ENCODE assay signal across 8 mouse cellular contexts in the genomic region with DNA sequence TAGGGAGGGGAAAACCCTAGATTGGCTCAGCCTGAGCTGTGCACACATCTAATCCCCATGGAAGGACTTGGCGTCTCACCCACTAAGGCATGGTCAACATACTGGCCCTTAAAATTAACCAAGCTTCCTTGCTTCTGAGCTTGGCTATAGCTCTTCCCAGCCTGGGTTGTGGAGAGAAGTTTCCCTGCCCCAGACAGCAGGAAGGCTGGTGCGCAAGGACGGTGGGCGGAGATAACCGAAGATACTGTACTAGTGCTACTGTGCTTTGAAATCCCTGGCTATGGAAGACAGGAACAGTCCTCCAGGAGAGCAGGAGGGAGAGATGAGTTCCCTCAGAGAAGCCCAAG. TPM values are rescaled to one million over a fixed set of nuclear protein-coding genes. Genes with fewer than 3 reads are reported as not detected.
A peak's percentile ranks its signal among the peaks of the same experiment; 100 is the strongest.
DNase-seq lines count a peak whose midpoint lies in the region; ATAC-seq and TF ChIP-seq lines count a peak whose summit lies in the region.

No protein-coding gene starts in this region.

- no peak for TF ChIP-seq CTCF in liver, embryonic 14.5 days (IDR thresholded peaks at IDR 0.05; ENCODE audit: low read depth)

- H3K4me1 ChIP-seq in heart, embryonic 11.5 days (ENCODE audit: control insufficient read depth, insufficient read depth, low read length): peaks cover 38% of the 10 kb centered on the region
- peaks cover 6 to 32% of the 10 kb centered on the region in 2 experiments; a peak in 3 of 4 replicates for H3K4me1 ChIP-seq in ES-E14 (ENCODE audit: control insufficient read depth in 2 of 2, insufficient read depth in 2 of 2, low read length in 2 of 2, poor library complexity in 1 of 2)
- H3K4me1 ChIP-seq in forebrain, embryonic 12.5 days: peaks cover 51% of the 10 kb centered on the region
- peaks cover 3 to 13% of the 10 kb centered on the region in 2 experiments; a peak in 2 of 4 replicates for H3K4me1 ChIP-seq in liver, embryonic 14.5 days (replicated peaks; ENCODE audit: control insufficient read depth in 2 of 2, insufficient read depth in 2 of 2, low read length in 1 of 2)

- H3K4me3 ChIP-seq in heart, embryonic 11.5 days (ENCODE audit: low read depth, low read length): peak overlapping the region; percentile 90
- peak overlapping the region; percentile 72 to 96 for H3K4me3 ChIP-seq in ES-E14 (ENCODE audit: insufficient read depth in 1 of 2, low read depth in 1 of 2, low read length in 2 of 2, poor library complexity in 1 of 2, severe bottlenecking in 1 of 2)
- peak overlapping the region; percentile 78 for H3K4me3 ChIP-seq in forebrain, embryonic 12.5 days (replicated peaks)
- peak overlapping the region; percentile 76 to 81; a peak in 3 of 4 replicates for H3K4me3 ChIP-seq in liver, embryonic 14.5 days (ENCODE audit: insufficient read depth in 1 of 2, low read depth in 2 of 2, low read length in 2 of 2)

- no peaks in the 10 kb centered on the region for H3K27me3 ChIP-seq in heart, embryonic 11.5 days (ENCODE audit: control insufficient read depth, insufficient read depth, low read length)
- no peaks in the 10 kb centered on the region for H3K27me3 ChIP-seq in forebrain, embryonic 12.5 days
- no peaks in the 10 kb centered on the region for H3K27me3 ChIP-seq in liver, embryonic 14.5 days (ENCODE audit: control insufficient read depth, insufficient read depth, low read length)

- no peak for DNase-seq in heart, adult 8-10 months (ENCODE audit: low spot score)
- no peak for DNase-seq in ES-E14 (ENCODE audit: low read depth, low spot score)
- no peak for DNase-seq in liver, embryonic 14.5 days (ENCODE audit: low read depth in 3 of 3, low spot score in 3 of 3)
- DNase-seq in spleen, postnatal 10 days (ENCODE audit: low spot score in 2 of 2): no peak
- DNase-seq in left cerebral cortex, adult 9 months (ENCODE audit: low spot score in 2 of 2): no peak
- DNase-seq in left cerebral cortex, adult 18-20 months (ENCODE audit: low spot score in 2 of 2): no peak

- H3K27ac ChIP-seq in heart, embryonic 11.5 days (ENCODE audit: low read depth, low read length): peak overlapping the region; percentile 92
- no peak overlapping the region for H3K27ac ChIP-seq in ES-E14 (ENCODE audit: insufficient read depth, low read depth, low read length, poor library complexity, severe bottlenecking)
- peak overlapping the region; percentile 97 for H3K27ac ChIP-seq in forebrain, embryonic 12.5 days
- H3K27ac ChIP-seq in liver, embryonic 14.5 days: no peak overlapping the region

- no peak for ATAC-seq in heart, embryonic 11.5 days (replicated peaks; ENCODE audit: insufficient number of reproducible peaks, low FRiP score, low TSS enrichment)
- ATAC-seq in forebrain, embryonic 12.5 days (ENCODE audit: low FRiP score): no peak; the same call in 1 of the 2 replicates
- no peak for ATAC-seq in liver, embryonic 14.5 days (ENCODE audit: insufficient read depth)

- H3K4me2 ChIP-seq in heart, embryonic 11.5 days: peak overlapping the region; percentile 85
- peak overlapping the region; percentile 90 for H3K4me2 ChIP-seq in forebrain, embryonic 12.5 days
- H3K4me2 ChIP-seq in liver, embryonic 14.5 days (ENCODE audit: low read depth): peak overlapping the region; percentile 71

- WGBS in heart, embryonic 11.5 days (ENCODE audit: insufficient replicate concordance): 42% methylated on average over 5 of the region's 5 CpGs
- 79% methylated on average over 5 of the region's 5 CpGs for WGBS in forebrain, embryonic 12.5 days
- 68% methylated on average over 5 of the region's 5 CpGs for WGBS in liver, embryonic 14.5 days (ENCODE audit: insufficient replicate concordance)

- no peaks in the 10 kb centered on the region for H3K9me3 ChIP-seq in heart, embryonic 11.5 days (replicated peaks; ENCODE audit: control insufficient read depth, low read length)
- no peaks in the 10 kb centered on the region for H3K9me3 ChIP-seq in ES-E14 (ENCODE audit: control insufficient read depth, insufficient read depth, low read depth, low read length)
- H3K9me3 ChIP-seq in forebrain, embryonic 12.5 days: no peaks in the 10 kb centered on the region
- no peaks in the 10 kb centered on the region for H3K9me3 ChIP-seq in liver, embryonic 14.5 days (ENCODE audit: control insufficient read depth, low read length)

- TF ChIP-seq EP300 in liver, embryonic 14.5 days (IDR thresholded peaks at IDR 0.05; ENCODE audit: low read depth): no peak

- peaks cover 11% of the 10 kb centered on the region for H3K36me3 ChIP-seq in heart, embryonic 11.5 days (ENCODE audit: control insufficient read depth, insufficient read depth, low read length)
- peaks cover 9% of the 10 kb centered on the region for H3K36me3 ChIP-seq in ES-E14 (ENCODE audit: control insufficient read depth, insufficient read depth, low read length, poor library complexity, severe bottlenecking)
- peaks cover 36% of the 10 kb centered on the region for H3K36me3 ChIP-seq in forebrain, embryonic 12.5 days (replicated peaks)
- H3K36me3 ChIP-seq in liver, embryonic 14.5 days (replicated peaks; ENCODE audit: control insufficient read depth, insufficient read depth, low read depth): no peaks in the 10 kb centered on the region

- peak overlapping the region; percentile 89 for H3K9ac ChIP-seq in heart, embryonic 11.5 days (ENCODE audit: low read depth, low read length)
- H3K9ac ChIP-seq in ES-E14 (ENCODE audit: insufficient read depth, low read depth, low read length, poor library complexity, severe bottlenecking): peak overlapping the region; percentile 96
- H3K9ac ChIP-seq in forebrain, embryonic 12.5 days: peak overlapping the region; percentile 97
- H3K9ac ChIP-seq in liver, embryonic 14.5 days (replicated peaks): peak overlapping the region; percentile 80; the same call in 1 of the 2 replicates

- in situ Hi-C loops in ES-E14 (cut with MboI; ENCODE audit: low sequenced_read_pairs in 2 of 2, unreplicated experiment in 2 of 2): no loop called here

TF ChIP-seq in ES-E14, 5 proteins besides CTCF, POLR2A, EP300 and RAD21:
- TF ChIP-seq MAFK (IDR thresholded peaks at IDR 0.05; ENCODE audit: insufficient read depth, low read depth, low read length) (no peak), ZNF384 (IDR thresholded peaks at IDR 0.05; ENCODE audit: low read depth, low read length) (no peak), ZC3H11A (IDR thresholded peaks at IDR 0.05; ENCODE audit: borderline replicate concordance, low read depth, low read length) (no peak), HCFC1 (IDR thresholded peaks at IDR 0.05; ENCODE audit: borderline replicate concordance, insufficient read depth, low read length) (no peak), CHD2 (IDR thresholded peaks at IDR 0.05; ENCODE audit: low read depth, low read length) (no peak)
TF ChIP-seq in ES-E14: peak in this region for 0.

RNA-seq across cellular contexts. Expression of gene Wdr6, which starts 0.8 kb away (rescaled TPM):
- polyA plus RNA-seq in heart, embryonic 11.5 days (2014; fragmentation: Nextera tagmentation; extraction: Ambion mirVana): 48.6 and 60.8 TPM in 2 replicates
- 10 to 100 TPM; 12.9 to 18.1 (median 17.0) TPM for total RNA-seq in heart, adult 8-10 months (2022)
- 56.9 and 78.8 TPM in 2 replicates for total RNA-seq in ES-E14 (2012; rRNA removed)
- 254 and 285 TPM in 2 replicates for polyA plus RNA-seq in forebrain, embryonic 12.5 days (2016; fragmentation: Nextera tagmentation; extraction: Ambion mirVana)
- polyA plus RNA-seq in liver, embryonic 14.5 days (2012; rRNA removed): 8.4 and 9.4 TPM in 2 replicates
- 8.4 and 11.1 TPM in 2 replicates for polyA plus RNA-seq in liver, embryonic 14.5 days (2014; fragmentation: Nextera tagmentation; extraction: Ambion mirVana)
- 100 to 1,000 TPM in 1 of 2 experiments, 10 to 100 TPM in 1; 96.3 to 126 TPM for total RNA-seq in left cerebral cortex, adult 18-20 months (2021)

RNA-seq across cellular contexts. Expression of gene Dalrd3, which starts 9.6 kb away (rescaled TPM):
- 85.8 and 88.6 TPM in 2 replicates for polyA plus RNA-seq in heart, embryonic 11.5 days (2014; fragmentation: Nextera tagmentation; extraction: Ambion mirVana)
- total RNA-seq in heart, adult 8-10 months (2022): 10 to 100 TPM; 16.9 to 26.8 (median 24.1) TPM
- 112 and 209 TPM in 2 replicates for total RNA-seq in ES-E14 (2012; rRNA removed)
- polyA plus RNA-seq in forebrain, embryonic 12.5 days (2016; fragmentation: Nextera tagmentation; extraction: Ambion mirVana): 225 and 235 TPM in 2 replicates
- polyA plus RNA-seq in liver, embryonic 14.5 days (2012; rRNA removed): 43.8 and 48.0 TPM in 2 replicates
- 26.4 and 33.6 TPM in 2 replicates for polyA plus RNA-seq in liver, embryonic 14.5 days (2014; fragmentation: Nextera tagmentation; extraction: Ambion mirVana)
- total RNA-seq in left cerebral cortex, adult 18-20 months (2021): 100 to 1,000 TPM in 1 of 2 experiments, 10 to 100 TPM in 1; 85.1 to 102 TPM

RNA-seq across cellular contexts. Expression of gene Ndufaf3, which starts 12.1 kb away (rescaled TPM):
- 56.6 and 58.9 TPM in 2 replicates for polyA plus RNA-seq in heart, embryonic 11.5 days (2014; fragmentation: Nextera tagmentation; extraction: Ambion mirVana)
- total RNA-seq in heart, adult 8-10 months (2022): 10 to 100 TPM; 78.5 to 86.3 (median 81.1) TPM
- 36.6 and 57.3 TPM in 2 replicates for total RNA-seq in ES-E14 (2012; rRNA removed)
- 54.5 and 58.3 TPM in 2 replicates for polyA plus RNA-seq in forebrain, embryonic 12.5 days (2016; fragmentation: Nextera tagmentation; extraction: Ambion mirVana)
- polyA plus RNA-seq in liver, embryonic 14.5 days (2012; rRNA removed): 8.9 and 12.1 TPM in 2 replicates
- polyA plus RNA-seq in liver, embryonic 14.5 days (2014; fragmentation: Nextera tagmentation; extraction: Ambion mirVana): 36.1 and 36.9 TPM in 2 replicates
- total RNA-seq in left cerebral cortex, adult 18-20 months (2021): 10 to 100 TPM; 53.8 to 70.6 TPM

RNA-seq across cellular contexts. Expression of gene P4htm, which starts 18.1 kb away (rescaled TPM):
- polyA plus RNA-seq in heart, embryonic 11.5 days (2014; fragmentation: Nextera tagmentation; extraction: Ambion mirVana): 14.7 and 15.0 TPM in 2 replicates
- total RNA-seq in heart, adult 8-10 months (2022): 10 to 100 TPM; 13.0 to 23.5 (median 14.6) TPM
- 13.7 and 18.1 TPM in 2 replicates for total RNA-seq in ES-E14 (2012; rRNA removed)
- polyA plus RNA-seq in forebrain, embryonic 12.5 days (2016; fragmentation: Nextera tagmentation; extraction: Ambion mirVana): 16.2 and 18.4 TPM in 2 replicates
- polyA plus RNA-seq in liver, embryonic 14.5 days (2012; rRNA removed): 0.52 and 0.54 TPM in 2 replicates
- polyA plus RNA-seq in liver, embryonic 14.5 days (2014; fragmentation: Nextera tagmentation; extraction: Ambion mirVana): 0.25 and 0.67 TPM in 2 replicates
- 10 to 100 TPM; 91.8 to 92.3 TPM for total RNA-seq in left cerebral cortex, adult 18-20 months (2021)

RNA-seq across cellular contexts. Expression of gene Impdh2, which starts 19.2 kb away (rescaled TPM):
- 130 TPM in 2 replicates for polyA plus RNA-seq in heart, embryonic 11.5 days (2014; fragmentation: Nextera tagmentation; extraction: Ambion mirVana)
- total RNA-seq in heart, adult 8-10 months (2022): 10 to 100 TPM; 44.3 to 53.5 (median 47.9) TPM
- 344 and 404 TPM in 2 replicates for total RNA-seq in ES-E14 (2012; rRNA removed)
- polyA plus RNA-seq in forebrain, embryonic 12.5 days (2016; fragmentation: Nextera tagmentation; extraction: Ambion mirVana): 149 and 159 TPM in 2 replicates
- polyA plus RNA-seq in liver, embryonic 14.5 days (2012; rRNA removed): 86.6 and 117 TPM in 2 replicates
- 104 and 117 TPM in 2 replicates for polyA plus RNA-seq in liver, embryonic 14.5 days (2014; fragmentation: Nextera tagmentation; extraction: Ambion mirVana)
- 10 to 100 TPM; 46.7 to 47.7 TPM for total RNA-seq in left cerebral cortex, adult 18-20 months (2021)

Comparison
In these comparisons a context has a peak if more than half of its experiments do, and no peak if none do; other contexts are left out.
1. H3K27ac ChIP-seq: peak in heart, embryonic 11.5 days (single experiment) and forebrain, embryonic 12.5 days (single experiment); none in ES-E14 (single experiment) and liver, embryonic 14.5 days (single experiment).
2. Peak in every context shown above with its lines, with median percentiles within 50 percentile points of each other: H3K4me2 ChIP-seq, H3K4me3 ChIP-seq and H3K9ac ChIP-seq.